8 mouse cellular contexts compared by ENCODE assay signal in the genomic region with DNA sequence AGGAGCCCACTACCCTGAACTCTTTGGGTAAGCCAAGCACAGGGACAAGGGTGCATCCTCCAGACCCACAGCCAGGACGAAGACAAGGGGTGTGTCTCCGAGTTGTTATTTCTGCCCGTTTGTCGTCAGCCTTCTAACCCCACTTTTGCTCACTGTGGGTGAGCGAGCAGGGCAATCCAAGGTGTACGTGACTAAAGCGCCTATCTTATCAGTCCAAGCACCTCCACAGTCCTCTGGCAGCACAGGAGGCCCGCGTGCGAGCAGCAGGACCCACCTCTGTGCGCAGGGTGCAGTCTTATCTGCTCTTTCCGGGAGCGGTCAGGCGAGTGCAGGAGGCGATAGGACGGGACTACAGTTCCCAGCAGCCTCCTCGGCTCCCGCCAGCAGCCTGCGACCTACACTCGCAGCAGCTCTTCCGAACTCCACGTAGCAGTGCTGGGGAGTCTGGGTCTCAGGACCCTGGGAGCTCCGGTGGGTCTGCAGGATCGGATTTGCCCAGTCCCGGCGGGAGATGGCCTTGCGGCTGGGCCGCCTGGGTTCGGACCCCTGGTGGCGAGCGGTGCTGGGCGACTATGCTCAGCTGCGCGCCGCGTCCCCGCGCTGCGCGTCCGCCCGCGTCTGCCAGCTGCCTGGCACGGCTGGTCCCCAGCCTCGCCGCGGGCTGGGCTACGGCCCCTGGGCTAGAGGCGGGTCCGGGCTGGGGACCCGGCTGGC. TPM values are rescaled to one million over a fixed set of nuclear protein-coding genes. Genes with fewer than 3 reads are reported as not detected.
A peak's percentile ranks its signal among the peaks of the same experiment; 100 is the strongest.
DNase-seq lines count a peak whose midpoint lies in the region; ATAC-seq and TF ChIP-seq lines count a peak whose summit lies in the region.

A gene (plus strand): TSS at position 376 of the 714 bp plus-strand sequence.

- H3K9ac ChIP-seq in heart, embryonic 15.5 days: peak within 1 kb of the TSS; percentile 78
- H3K9ac ChIP-seq in liver, embryonic 14.5 days (replicated peaks): peak within 1 kb of the TSS; percentile 100
- peak within 1 kb of the TSS; percentile 82 for H3K9ac ChIP-seq in neural tube, embryonic 11.5 days (ENCODE audit: low read length)
- H3K9ac ChIP-seq in stomach, postnatal 0 days (ENCODE audit: low read length): peak within 1 kb of the TSS; percentile 83

- ATAC-seq in CD4-positive, CD25-positive, alpha-beta regulatory T cell, adult 4 months: peak; percentile 97
- ATAC-seq in heart, embryonic 15.5 days (replicated peaks; ENCODE audit: insufficient number of reproducible peaks, insufficient read depth, low FRiP score, low read depth): peak; percentile 96
- ATAC-seq in liver, embryonic 14.5 days (ENCODE audit: insufficient read depth): peak; percentile 96
- peak; percentile 98 for ATAC-seq in neural tube, embryonic 11.5 days (ENCODE audit: insufficient read depth, low FRiP score, low TSS enrichment)
- peak; percentile 99 for ATAC-seq in stomach, postnatal 0 days (ENCODE audit: low FRiP score, low TSS enrichment)

- WGBS in forebrain, embryonic 10.5 days: under 1% methylated on average over 51 of the region's 51 CpGs
- WGBS in heart, embryonic 15.5 days: under 1% methylated on average over 48 of the region's 51 CpGs
- under 1% methylated on average over 51 of the region's 51 CpGs for WGBS in liver, embryonic 14.5 days (ENCODE audit: insufficient replicate concordance)
- under 1% methylated on average over 48 of the region's 51 CpGs for WGBS in neural tube, embryonic 11.5 days
- under 1% methylated on average over 51 of the region's 51 CpGs for WGBS in stomach, postnatal 0 days

- H3K27me3 ChIP-seq in forebrain, embryonic 10.5 days (ENCODE audit: poor library complexity, severe bottlenecking): no peaks in the 10 kb centered on the region
- no peaks in the 10 kb centered on the region for H3K27me3 ChIP-seq in heart, embryonic 15.5 days
- no peaks in the 10 kb centered on the region for H3K27me3 ChIP-seq in liver, embryonic 14.5 days (ENCODE audit: control insufficient read depth, insufficient read depth, low read length)
- no peaks in the 10 kb centered on the region for H3K27me3 ChIP-seq in neural tube, embryonic 11.5 days (ENCODE audit: control insufficient read depth, insufficient read depth, low read length)
- H3K27me3 ChIP-seq in stomach, postnatal 0 days (ENCODE audit: control insufficient read depth, insufficient read depth, low read length): no peaks in the 10 kb centered on the region

- H3K4me1 ChIP-seq in forebrain, embryonic 10.5 days: peaks cover 16% of the 10 kb centered on the region
- H3K4me1 ChIP-seq in heart, embryonic 15.5 days (replicated peaks): peaks cover 22% of the 10 kb centered on the region
- H3K4me1 ChIP-seq in liver, embryonic 14.5 days (replicated peaks; ENCODE audit: control insufficient read depth in 2 of 2, insufficient read depth in 2 of 2, low read length in 1 of 2): peaks cover 47 to 50% of the 10 kb centered on the region in 2 experiments
- H3K4me1 ChIP-seq in neural tube, embryonic 11.5 days (ENCODE audit: control insufficient read depth, insufficient read depth, low read length): no peaks in the 10 kb centered on the region
- no peaks in the 10 kb centered on the region for H3K4me1 ChIP-seq in stomach, postnatal 0 days (replicated peaks; ENCODE audit: control insufficient read depth, insufficient read depth)

- peak within 1 kb of the TSS; percentile 96 for H3K4me3 ChIP-seq in forebrain, embryonic 10.5 days
- peak within 1 kb of the TSS; percentile 77 for H3K4me3 ChIP-seq in heart, embryonic 15.5 days
- H3K4me3 ChIP-seq in liver, embryonic 14.5 days (ENCODE audit: insufficient read depth in 1 of 2, low read depth in 2 of 2, low read length in 2 of 2): peak within 1 kb of the TSS; percentile 97
- peak within 1 kb of the TSS; percentile 75 for H3K4me3 ChIP-seq in neural tube, embryonic 11.5 days (ENCODE audit: low read depth, low read length)
- H3K4me3 ChIP-seq in stomach, postnatal 0 days (ENCODE audit: low read depth, low read length): peak within 1 kb of the TSS; percentile 98

- TF ChIP-seq EP300 in liver, embryonic 14.5 days (IDR thresholded peaks at IDR 0.05; ENCODE audit: low read depth): peak; percentile 100
- TF ChIP-seq EP300 in stomach, postnatal 0 days (optimal IDR thresholded peaks at IDR 0.05): no peak

- peak; percentile 85 for DNase-seq in c-Kit-negative CD71-positive TER-119-positive erythroid progenitor cells, embryonic 14.5 days (ENCODE audit: low read depth, low spot score)
- peak; percentile 79 for DNase-seq in forebrain, embryonic 10.5 days (ENCODE audit: extremely low spot score, low spot score)
- DNase-seq in kidney, postnatal 25 days: peak; percentile 77 to 91
- DNase-seq in liver, embryonic 14.5 days (ENCODE audit: low read depth in 3 of 3, low spot score in 3 of 3): peak; percentile 97
- DNase-seq in neural tube, embryonic 11.5 days (ENCODE audit: low spot score): peak; percentile 88
- DNase-seq in stomach, postnatal 0 days (ENCODE audit: low spot score): peak; percentile 91

- H3K36me3 ChIP-seq in forebrain, embryonic 10.5 days (replicated peaks): peaks cover 22% of the 10 kb centered on the region
- H3K36me3 ChIP-seq in heart, embryonic 15.5 days: peaks cover 21% of the 10 kb centered on the region
- peaks cover 42% of the 10 kb centered on the region for H3K36me3 ChIP-seq in liver, embryonic 14.5 days (replicated peaks; ENCODE audit: control insufficient read depth, insufficient read depth, low read depth)
- H3K36me3 ChIP-seq in neural tube, embryonic 11.5 days (ENCODE audit: control insufficient read depth, insufficient read depth, low read length): peaks cover 3% of the 10 kb centered on the region; the same call in 1 of the 2 replicates
- H3K36me3 ChIP-seq in stomach, postnatal 0 days (ENCODE audit: control insufficient read depth, insufficient read depth, low read length): peaks cover 6% of the 10 kb centered on the region; the same call in 1 of the 2 replicates

- H3K27ac ChIP-seq in forebrain, embryonic 10.5 days: peak within 1 kb of the TSS; percentile 92
- peak within 1 kb of the TSS; percentile 89 for H3K27ac ChIP-seq in heart, embryonic 15.5 days
- H3K27ac ChIP-seq in liver, embryonic 14.5 days: peak within 1 kb of the TSS; percentile 99
- H3K27ac ChIP-seq in neural tube, embryonic 11.5 days (ENCODE audit: low read depth, low read length): peak within 1 kb of the TSS; percentile 49; the same call in 1 of the 2 replicates
- H3K27ac ChIP-seq in stomach, postnatal 0 days (replicated peaks): peak within 1 kb of the TSS; percentile 84

- H3K9me3 ChIP-seq in forebrain, embryonic 10.5 days: no peaks in the 10 kb centered on the region
- H3K9me3 ChIP-seq in heart, embryonic 15.5 days (replicated peaks): no peaks in the 10 kb centered on the region
- H3K9me3 ChIP-seq in liver, embryonic 14.5 days (ENCODE audit: control insufficient read depth, low read length): no peaks in the 10 kb centered on the region
- H3K9me3 ChIP-seq in neural tube, embryonic 11.5 days (ENCODE audit: control insufficient read depth, low read length): no peaks in the 10 kb centered on the region
- H3K9me3 ChIP-seq in stomach, postnatal 0 days (ENCODE audit: control insufficient read depth, low read length): no peaks in the 10 kb centered on the region

- peak within 1 kb of the TSS; percentile 85 for H3K4me2 ChIP-seq in heart, embryonic 15.5 days
- peak within 1 kb of the TSS; percentile 84 for H3K4me2 ChIP-seq in liver, embryonic 14.5 days (ENCODE audit: low read depth)
- peak within 1 kb of the TSS; percentile 88 for H3K4me2 ChIP-seq in neural tube, embryonic 11.5 days (ENCODE audit: low read depth)
- peak within 1 kb of the TSS; percentile 87 for H3K4me2 ChIP-seq in stomach, postnatal 0 days (replicated peaks; ENCODE audit: low read depth)

- TF ChIP-seq CTCF in liver, embryonic 14.5 days (IDR thresholded peaks at IDR 0.05; ENCODE audit: low read depth): peak; percentile 23
- TF ChIP-seq CTCF in stomach, postnatal 0 days (IDR thresholded peaks at IDR 0.05; ENCODE audit: low read depth): peak; percentile 47

RNA-seq across cellular contexts. Expression of the gene that starts here (rescaled TPM):
- 10 to 100 TPM; 48.3 to 55.6 TPM for polyA plus RNA-seq in CD4-positive, CD25-positive, alpha-beta regulatory T cell, adult 4 months (2017; shearing (Covaris generic))
- polyA plus RNA-seq in forebrain, embryonic 10.5 days (2016; fragmentation: Nextera tagmentation; extraction: Ambion mirVana): 25.6 and 30.4 TPM in 2 replicates
- polyA plus RNA-seq in heart, embryonic 15.5 days (2015; fragmentation: Nextera tagmentation; extraction: Ambion mirVana): 32.0 and 41.1 TPM in 2 replicates
- polyA plus RNA-seq in liver, embryonic 14.5 days (2012; rRNA removed): 207 and 272 TPM in 2 replicates
- polyA plus RNA-seq in liver, embryonic 14.5 days (2014; fragmentation: Nextera tagmentation; extraction: Ambion mirVana): 326 and 386 TPM in 2 replicates
- polyA plus RNA-seq in neural tube, embryonic 11.5 days (2014; fragmentation: Nextera tagmentation; extraction: Ambion mirVana): 22.3 and 23.1 TPM in 2 replicates
- polyA plus RNA-seq in stomach, postnatal 0 days (2015; fragmentation: Nextera tagmentation; extraction: Ambion mirVana): 42.3 and 44.9 TPM in 2 replicates

Comparison
In these comparisons a context has a peak if more than half of its experiments do, and no peak if none do; other contexts are left out.
1. Peak in every context shown above with its lines: DNase-seq, ATAC-seq, H3K4me3 ChIP-seq and H3K27ac ChIP-seq.
2. H3K27ac ChIP-seq: peak in every context shown above with its lines; median percentile 99 in liver, embryonic 14.5 days; 92 in forebrain, embryonic 10.5 days; 89 in heart, embryonic 15.5 days; 84 in stomach, postnatal 0 days; 49 in neural tube, embryonic 11.5 days.